Mouse (Mus musculus): Measurements from ENCODE around the gene Gm9736.
"Not testable (repeated sequence)": the region's sequence is repeated elsewhere in the genome, so short reads cannot be mapped to it uniquely, and the experiment has no call there.

Gene Gm9736

DNA sequence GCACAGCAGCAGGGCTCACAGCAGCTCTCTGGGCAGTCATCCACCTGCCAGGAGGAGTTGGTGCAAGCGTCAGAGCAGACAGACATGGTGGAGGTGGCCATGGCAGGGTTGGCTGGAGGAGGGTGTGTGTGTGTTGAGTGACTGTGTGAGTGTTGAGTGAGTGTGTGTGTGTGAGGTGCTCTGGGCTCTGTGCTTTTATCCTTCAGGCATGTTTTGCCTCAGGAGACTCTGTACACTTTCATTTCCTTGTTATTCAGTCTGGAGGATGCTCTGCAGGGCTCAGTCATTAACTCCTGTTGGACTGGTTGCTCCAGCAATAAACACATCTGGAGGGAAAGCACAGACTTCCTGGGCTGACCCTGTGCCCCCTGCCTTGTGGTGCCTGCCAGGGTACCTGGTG, at the start of gene Gm9736:
Gene Gm9736, minus strand, starts transcription at position 101 of the 400 bp plus-strand sequence.
- DNase-seq (ENCODE audit: low spot score) = not testable (repeated sequence)

DNA sequence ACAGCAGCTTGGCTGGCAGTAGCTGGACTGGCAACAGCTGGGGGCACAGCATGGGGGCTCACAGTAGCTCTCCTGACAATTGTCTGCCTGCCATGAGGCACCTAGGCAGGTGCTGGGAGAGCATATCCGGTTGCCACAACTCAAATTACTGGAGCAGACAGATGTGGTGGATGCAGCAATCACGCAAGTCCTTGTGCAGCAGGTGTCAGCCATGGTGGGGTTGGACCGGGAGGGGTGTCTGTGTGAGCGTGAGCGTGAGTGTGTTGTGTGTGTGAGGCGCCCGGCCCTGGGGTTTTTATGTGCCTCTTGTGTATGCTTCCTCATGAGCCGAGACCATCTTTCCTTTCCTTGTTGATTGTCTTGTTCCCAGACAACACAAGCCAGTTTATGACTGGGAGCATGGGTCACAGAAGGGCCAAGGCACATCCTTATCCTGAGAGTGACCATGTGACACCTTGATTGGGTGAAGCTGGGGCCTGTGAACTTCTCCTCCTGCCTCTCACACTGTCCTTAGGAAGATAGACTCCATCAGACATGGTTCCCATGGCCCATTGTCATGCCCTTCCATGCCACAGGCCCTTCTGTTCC, 47.9 kb upstream of the Gm9736 start, which contains the start of gene Gm19668:
Gene Gm19668, minus strand, starts transcription at position 213 of the 588 bp plus-strand sequence.
- no peak for DNase-seq (ENCODE audit: low spot score)

DNA sequence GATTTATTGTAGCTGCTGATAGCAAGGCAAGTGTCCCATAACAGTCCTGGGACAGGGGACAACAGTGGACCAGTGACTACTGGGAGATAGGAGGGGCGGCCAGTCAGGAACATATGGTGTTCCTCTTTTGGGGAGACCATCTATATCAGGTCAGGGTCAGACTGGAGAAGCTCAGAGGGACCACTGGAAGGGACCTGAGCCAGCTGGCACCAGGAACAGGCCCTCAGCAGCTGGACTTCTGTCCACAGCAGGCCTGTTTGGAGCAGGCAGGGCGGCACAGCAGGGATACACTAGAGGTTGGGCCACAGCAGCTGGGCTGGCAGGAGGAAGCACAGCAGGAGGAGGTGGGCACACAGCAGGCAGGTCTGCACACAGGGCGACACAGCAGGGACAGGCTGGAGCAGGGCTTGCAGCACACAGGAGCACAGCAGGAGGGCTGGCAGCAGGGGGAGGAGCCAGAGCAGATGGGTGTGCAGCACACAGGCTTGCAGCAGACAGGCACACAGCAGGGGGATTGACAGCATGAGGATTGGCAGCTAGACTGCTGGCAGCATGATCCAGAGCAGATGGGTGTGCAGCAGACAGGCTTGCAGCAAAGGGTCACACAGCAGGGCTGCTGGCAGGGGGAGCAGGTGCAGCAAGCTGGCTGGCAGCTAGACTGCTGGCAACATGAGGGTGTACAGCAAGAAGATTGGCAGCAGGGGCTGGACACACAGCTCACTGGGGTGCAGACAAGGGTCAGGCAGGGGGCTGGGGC, 47.2 kb upstream of the Gm9736 start:
- DNase-seq (ENCODE audit: low spot score) = not testable (repeated sequence)

DNA sequence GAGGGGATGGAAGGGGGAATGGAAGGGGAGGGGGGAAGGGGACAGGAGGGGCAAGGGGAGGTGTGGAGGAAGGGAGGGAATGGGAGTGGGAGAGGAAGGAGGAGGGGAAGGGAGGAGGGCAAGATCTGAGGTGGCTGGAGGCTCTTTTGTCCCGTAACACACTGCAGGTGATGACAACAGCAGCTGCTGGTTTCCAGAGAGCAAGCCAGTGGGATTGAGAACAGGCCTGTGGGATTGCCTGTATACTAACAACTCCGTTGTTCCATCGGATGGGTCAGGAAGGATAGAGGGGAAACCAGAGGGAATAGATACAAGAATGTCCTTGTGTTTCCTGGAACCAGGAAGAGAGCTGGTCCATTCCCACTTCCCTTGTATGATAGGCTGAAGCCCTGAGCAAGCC, 46.5 kb upstream of the Gm9736 start:
- no peak for DNase-seq (ENCODE audit: low spot score)

DNA sequence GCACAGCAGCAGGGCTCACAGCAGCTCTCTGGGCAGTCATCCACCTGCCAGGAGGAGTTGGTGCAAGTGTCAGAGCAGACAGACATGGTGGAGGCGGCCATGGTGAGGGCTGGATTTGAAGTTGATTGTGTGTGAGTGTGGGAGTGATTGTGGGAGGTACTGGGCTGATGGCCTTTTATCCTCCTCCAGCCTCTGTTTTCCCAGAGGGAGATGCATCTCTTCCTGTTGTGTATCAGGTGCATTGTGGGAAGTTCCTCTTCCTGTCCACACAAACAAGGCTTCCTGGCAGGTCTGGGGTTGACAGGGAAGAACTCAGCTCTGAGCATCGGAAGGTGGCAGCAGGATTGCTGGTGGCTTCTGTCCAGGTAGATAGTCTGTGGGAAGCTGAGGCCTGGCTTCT, 43.8 kb upstream of the Gm9736 start, which contains the start of gene Gm9639:
Gene Gm9639, minus strand, starts transcription at position 101 of the 400 bp plus-strand sequence.
- DNase-seq (ENCODE audit: low spot score) = no peak

DNA sequence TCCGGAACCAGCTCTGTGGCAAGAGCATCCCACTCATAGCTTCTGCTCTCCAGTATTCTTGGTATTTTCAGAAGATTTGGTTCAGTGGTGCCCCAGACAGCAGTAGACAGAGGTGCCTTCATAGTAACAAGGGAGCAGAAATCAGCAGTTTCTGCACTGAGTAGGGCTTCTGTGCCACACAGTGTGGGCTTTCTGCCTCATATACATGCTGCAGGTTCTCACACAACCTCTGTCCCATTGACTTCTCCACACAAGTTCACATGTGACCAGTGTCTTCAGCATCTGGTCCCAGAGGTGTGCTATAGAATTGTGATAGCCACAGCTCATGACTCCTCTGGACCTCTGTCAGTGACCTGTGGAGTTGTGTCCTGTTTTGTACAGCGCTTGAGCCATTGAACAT, 37.5 kb upstream of the Gm9736 start:
- DNase-seq (ENCODE audit: low spot score) = no peak

DNA sequence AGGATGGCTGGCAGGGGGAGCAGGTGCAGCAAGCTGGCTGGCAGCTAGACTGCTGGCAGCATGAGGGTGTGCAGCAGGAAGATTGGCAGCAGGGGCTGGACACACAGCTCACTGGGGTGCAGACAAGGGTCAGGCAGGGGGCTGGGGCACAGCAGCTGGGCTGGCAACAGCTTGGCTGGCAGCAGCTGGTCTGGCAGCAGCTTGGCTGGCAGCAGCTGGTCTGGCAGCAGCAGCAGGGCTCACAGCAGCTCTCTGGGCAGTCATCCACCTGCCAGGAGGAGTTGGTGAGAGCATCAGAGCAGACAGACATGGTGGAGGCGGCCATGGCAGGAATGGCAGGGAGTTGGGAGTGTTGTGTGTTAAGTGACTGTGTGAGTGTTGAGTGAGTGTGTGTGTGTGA, 36.7 kb upstream of the Gm9736 start, which contains the start of gene Gm7137:
Gene Gm7137, minus strand, starts transcription at position 325 of the 400 bp plus-strand sequence.
- not testable (repeated sequence) for DNase-seq (ENCODE audit: low spot score)

DNA sequence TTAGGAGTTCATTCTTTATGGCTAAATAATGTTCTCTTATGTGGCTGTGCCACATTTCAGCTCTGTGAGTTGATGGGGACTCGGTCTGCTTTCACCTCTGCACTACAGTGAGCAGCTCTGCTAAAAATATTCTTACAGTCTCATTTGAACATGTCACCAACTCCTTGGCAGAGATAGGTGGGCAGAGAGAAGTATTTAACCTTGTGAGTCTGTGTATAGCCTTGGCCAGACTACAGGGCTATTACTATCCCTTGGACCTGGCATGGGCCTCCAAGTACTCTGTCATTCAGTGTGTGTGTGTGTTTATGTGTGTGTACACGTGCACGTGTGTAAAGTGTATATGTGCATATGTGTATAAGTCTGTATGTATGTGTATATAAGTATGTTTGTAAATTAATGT, 32.2 kb upstream of the Gm9736 start:
- not testable (repeated sequence) for DNase-seq (ENCODE audit: low spot score)

DNA sequence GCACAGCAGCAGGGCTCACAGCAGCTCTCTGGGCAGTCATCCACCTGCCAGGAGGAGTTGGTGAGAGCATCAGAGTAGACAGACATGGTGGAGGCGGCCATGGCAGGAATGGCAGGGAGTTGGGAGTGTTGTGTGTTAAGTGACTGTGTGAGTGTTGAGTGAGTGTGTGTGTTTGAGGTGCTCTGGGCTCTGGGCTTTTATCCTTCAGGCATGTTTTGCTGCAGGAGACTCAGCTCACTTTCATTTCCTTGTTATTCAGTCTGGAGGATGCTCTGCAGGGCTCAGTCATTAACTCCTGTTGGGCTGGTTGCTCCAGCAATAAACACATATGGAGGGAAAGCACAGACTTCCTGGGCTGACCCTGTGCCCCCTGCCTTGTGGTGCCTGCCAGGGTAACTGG, 31.3 kb upstream of the Gm9736 start, which contains the start of gene Gm3250:
Gene Gm3250, minus strand, starts transcription at position 101 of the 400 bp plus-strand sequence.
- not testable (repeated sequence) for DNase-seq (ENCODE audit: low spot score)

DNA sequence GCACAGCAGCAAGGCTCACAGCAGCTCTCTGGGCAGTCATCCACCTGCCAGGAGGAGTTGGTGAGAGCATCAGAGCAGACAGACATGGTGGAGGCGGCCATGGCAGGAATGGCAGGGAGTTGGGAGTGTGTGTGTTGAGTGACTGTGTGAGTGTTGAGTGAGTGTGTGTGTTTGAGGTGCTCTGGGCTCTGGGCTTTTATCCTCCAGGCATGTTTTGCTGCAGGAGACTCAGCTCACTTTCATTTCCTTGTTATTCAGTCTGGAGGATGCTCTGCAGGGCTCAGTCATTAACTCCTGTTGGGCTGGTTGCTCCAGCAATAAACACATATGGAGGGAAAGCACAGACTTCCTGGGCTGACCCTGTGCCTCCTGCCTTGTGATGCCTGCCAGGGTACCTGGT, 25.7 kb upstream of the Gm9736 start, which contains the start of gene Gm7138:
Gene Gm7138, minus strand, starts transcription at position 101 of the 400 bp plus-strand sequence.
- DNase-seq (ENCODE audit: low spot score) = not testable (repeated sequence)

DNA sequence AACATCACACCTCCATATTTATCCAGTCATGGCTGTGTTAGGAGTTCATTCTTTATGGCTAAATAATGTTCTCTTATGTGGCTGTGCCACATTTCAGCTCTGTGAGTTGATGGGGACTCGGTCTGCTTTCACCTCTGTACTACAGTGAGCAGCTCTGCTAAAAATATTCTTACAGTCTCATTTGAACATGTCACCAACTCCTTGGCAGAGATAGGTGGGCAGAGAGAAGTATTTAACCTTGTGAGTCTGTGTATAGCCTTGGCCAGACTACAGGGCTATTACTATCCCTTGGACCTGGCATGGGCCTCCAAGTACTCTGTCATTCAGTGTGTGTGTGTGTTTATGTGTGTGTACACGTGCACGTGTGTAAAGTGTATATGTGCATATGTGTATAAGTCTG, 21.0 kb upstream of the Gm9736 start:
- not testable (repeated sequence) for DNase-seq (ENCODE audit: low spot score)

DNA sequence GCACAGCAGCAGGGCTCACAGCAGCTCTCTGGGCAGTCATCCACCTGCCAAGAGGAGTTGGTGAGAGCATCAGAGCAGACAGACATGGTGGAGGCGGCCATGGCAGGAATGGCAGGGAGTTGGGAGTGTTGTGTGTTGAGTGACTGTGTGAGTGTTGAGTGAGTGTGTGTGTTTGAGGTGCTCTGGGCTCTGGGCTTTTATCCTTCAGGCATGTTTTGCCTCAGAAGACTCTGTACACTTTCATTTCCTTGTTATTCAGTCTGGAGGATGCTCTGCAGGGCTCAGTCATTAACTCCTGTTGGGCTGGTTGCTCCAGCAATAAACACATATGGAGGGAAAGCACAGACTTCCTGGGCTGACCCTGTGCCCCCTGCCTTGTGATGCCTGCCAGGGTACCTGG, 20.1 kb upstream of the Gm9736 start, which contains the start of gene Gm3238:
Gene Gm3238, minus strand, starts transcription at position 101 of the 400 bp plus-strand sequence.
- not testable (repeated sequence) for DNase-seq (ENCODE audit: low spot score)

DNA sequence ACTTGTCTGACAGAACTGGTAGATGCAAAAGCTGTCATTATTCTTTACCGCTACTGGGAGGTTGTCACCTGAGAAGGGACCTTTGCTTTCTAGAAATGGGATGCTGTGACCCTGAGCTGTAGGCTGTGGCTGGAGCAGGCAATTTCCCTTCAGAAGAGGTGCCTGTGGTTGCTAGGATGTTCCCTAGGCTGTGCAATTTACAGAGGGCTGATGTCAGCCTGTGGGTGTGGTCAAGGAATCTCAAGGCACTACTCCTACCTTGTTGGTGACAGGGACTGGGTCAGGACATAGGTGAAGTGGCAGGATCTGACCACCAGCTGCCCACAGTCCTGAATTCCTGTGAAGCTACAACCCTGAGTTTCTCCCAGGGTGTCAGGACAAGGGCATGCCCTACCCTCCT, 18.6 kb upstream of the Gm9736 start:
- no peak for DNase-seq (ENCODE audit: low spot score)

DNA sequence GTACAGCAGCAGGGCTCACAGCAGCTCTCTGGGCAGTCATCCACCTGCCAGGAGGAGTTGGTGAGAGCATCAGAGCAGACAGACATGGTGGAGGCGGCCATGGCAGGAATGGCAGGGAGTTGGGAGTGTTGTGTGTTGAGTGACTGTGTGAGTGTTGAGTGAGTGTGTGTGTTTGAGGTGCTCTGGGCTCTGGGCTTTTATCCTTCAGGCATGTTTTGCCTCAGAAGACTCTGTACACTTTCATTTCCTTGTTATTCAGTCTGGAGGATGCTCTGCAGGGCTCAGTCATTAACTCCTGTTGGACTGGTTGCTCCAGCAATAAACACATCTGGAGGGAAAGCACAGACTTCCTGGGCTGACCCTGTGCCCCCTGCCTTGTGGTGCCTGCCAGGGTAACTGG, 8.4 kb upstream of the Gm9736 start, which contains the start of gene Gm3233:
Gene Gm3233, minus strand, starts transcription at position 101 of the 400 bp plus-strand sequence.
- DNase-seq (ENCODE audit: low spot score) = not testable (repeated sequence)

DNA sequence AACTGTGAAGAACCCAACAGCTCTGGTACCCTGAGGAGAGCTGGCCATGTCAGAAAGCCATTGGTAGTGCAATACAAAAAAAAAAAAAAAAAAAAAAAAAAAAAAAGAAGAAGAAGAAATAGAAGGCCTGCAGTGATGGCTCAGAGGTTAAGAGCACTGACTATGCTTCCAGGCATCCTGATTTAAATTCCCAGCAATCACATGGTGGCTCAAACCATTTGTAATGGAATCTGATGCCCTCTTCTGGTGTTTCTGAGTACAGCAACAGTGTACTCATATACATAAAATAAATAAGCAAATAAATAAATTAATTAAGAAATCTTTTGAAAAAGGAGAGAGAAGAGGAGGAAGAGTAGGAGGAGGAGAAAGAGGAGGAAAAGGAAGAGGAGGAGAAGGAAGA, 2.3 kb upstream of the Gm9736 start:
- no peak for DNase-seq (ENCODE audit: low spot score)

DNA sequence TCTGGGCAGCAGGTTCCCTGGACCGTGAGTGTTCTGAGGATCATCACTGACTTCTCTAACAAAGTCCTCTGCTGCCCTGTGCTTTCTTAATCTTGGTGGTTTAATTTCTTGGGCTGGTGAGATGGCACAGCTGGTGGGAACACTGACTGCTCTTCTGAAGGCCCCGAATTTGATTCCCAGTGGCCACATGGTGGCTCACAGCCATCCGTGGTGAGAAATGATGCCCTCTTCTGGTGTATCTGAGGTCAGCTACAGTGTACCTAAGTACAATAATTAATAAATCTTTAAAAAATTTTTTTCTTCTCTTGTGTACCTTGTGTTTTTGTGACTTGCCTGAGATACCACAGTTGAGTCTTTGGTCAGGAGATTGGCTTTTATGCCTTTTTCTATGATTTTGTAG, 1.2 kb upstream of the Gm9736 start:
- DNase-seq (ENCODE audit: low spot score) = not testable (repeated sequence)

DNA sequence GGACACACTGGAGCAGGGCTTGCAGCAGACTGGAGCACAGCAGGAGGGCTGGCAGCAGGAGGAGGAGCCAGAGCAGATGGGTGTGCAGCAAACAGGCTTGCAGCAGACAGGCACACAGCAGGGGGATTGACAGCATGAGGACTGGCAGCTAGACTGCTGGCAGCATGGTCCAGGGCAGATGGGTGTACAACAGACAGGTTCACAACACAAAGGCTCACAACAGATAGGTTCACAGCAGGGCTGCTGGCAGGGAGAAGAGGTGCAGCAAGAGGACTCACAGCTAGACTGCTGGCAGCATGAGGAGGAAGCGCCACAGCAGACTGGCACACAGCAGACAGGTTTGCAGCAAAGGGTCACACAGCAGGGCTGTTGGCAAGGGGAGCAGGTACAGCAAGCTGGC, 468 bp downstream of the Gm9736 start:
- not testable (repeated sequence) for DNase-seq (ENCODE audit: low spot score)

DNA sequence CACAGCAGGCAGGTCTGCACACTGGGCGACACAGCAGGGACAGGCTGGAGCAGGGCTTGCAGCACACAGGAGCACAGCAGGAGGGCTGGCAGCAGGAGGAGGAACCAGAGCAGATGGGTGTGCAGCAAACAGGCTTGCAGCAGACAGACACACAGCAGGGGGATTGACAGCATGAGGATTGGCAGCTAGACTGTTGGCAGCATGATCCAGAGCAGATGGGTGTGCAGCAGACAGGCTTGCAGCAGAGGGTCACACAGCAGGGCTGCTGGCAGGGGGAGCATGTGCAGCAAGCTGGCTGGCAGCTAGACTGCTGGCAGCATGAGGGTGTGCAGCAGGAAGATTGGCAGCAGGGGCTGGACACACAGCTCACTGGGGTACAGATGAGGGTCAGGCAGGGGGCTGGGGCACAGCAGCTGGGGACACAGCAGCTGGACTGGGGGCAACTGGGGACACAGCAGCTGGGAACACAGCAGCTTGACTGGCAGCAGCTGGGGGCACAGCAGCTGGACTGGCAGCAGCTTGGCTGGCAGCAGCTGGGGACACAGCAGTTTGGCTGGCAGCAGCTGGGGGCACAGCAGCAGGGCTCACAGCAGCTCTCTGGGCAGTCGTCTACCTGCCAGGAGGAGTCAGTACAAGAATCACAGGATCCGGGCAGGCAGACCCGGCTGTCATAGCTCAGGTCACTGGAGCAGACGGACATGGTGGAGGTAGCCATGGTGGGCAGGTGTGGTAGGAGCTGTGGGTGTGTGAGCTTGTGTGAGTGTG, 9.0 kb downstream of the Gm9736 start, which contains the start of gene Gm18596:
Gene Gm18596, minus strand, starts transcription at position 715 of the 765 bp plus-strand sequence.
- not testable (repeated sequence) for DNase-seq (ENCODE audit: low spot score)

DNA sequence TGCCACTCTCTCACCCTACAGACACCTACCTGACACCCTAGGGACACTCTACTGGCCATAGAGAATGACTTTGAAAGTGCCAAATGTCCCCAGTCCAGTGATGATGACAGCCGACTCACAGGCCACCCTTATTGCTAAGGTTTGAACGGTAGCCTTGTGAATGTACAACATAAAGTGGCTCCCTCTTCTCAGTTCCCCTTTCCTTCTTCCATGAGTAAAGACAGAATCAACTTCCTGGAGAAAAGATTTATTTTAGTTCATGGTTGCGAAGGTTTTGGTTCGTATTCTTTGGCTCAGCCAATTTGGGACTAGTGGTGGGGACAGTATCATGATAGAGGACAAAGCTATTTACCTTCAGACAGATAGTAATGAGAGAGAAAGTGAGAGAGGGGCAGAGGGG, 12.2 kb downstream of the Gm9736 start:
- DNase-seq (ENCODE audit: low spot score) = no peak

DNA sequence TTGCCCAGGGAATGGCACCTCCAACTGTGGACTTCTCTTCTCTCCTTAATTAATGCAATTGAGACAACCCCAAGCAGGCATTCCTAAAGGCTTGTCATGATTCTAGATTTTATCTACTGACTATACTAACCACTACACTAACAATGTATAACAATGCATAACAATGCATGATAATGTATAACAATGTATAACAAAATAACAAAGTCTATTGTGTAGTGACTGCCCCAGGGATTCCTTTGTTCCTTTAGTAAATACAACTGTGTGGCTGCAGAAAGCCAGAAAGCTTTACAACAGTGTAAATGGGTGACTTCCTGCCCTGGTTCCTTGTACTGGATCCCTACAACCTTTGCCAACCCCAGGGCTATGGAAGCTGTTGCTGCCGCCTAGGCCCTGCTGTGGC, 15.2 kb downstream of the Gm9736 start:
- DNase-seq (ENCODE audit: low spot score) = no peak

DNA sequence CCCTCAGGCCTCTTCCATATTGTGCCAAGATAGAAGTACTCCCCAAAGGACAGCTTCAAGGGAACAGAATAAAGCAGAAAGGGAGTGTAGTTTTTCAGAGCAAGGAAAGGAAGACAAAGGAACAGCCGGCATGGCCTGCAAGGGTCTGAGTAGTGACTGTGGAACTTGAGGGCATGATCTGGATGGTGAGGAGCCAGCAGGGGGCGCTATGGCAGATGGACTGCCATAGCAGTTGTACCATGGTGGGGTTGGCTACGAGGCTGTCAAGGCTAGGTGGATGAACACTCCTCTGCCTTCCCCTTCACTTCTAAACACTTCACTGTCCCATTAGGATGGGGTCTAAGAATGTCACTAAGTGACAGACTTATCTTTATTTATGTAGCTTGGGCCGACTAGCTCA, 21.9 kb downstream of the Gm9736 start:
- DNase-seq (ENCODE audit: low spot score) = peak; percentile 45

DNA sequence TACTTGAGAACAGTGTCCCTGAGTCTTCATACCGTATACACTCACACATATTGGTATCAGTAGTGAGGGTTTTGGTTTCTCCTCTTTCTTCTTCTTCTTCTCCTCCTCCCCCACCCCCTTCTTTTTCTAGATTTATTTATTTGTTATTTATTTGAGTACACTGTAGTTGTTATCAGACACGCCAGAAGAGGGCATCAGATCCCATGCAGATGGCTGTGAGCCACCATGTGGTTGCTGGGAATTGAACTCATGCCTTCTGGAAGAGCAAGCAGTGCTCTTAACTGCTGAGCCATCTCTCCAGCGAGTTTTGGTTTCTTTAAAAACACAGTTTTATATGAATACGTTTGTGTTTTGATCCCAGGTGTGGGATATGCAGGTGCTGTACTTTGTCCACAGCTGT, 22.9 kb downstream of the Gm9736 start:
- no peak for DNase-seq (ENCODE audit: low spot score)
